Mouse (Mus musculus) Patski (cell line): ENCODE results near the gene Ankrd44. TPM values are rescaled to one million over a fixed set of nuclear protein-coding genes. Genes with fewer than 3 reads are reported as not detected.
A peak's percentile ranks its signal among the peaks of the same experiment; 100 is the strongest.

Source experiments
- ATAC-seq: fragments of 100-300 bp; one replicate; pipeline ENCODE4 v1.8.0; 2021
- CTCF ChIA-PET: fragments of 350-600 bp; sonication (Branson Sonifier 250); formaldehyde crosslinking; loops from one replicate; lab custom pipeline; 2022; ENCODE audit warnings: inconsistent platforms; lab: Charles Lee
- POLR2A ChIA-PET: fragments of 350-600 bp; sonication (Branson Sonifier 250); formaldehyde crosslinking; loops from one replicate; lab custom pipeline; 2022; ENCODE audit warnings: antibody characterized with exemption, inconsistent platforms; lab: Charles Lee
- DNase-seq: peaks from one replicate; pipeline ENCODE4 v3.0.0-alpha.2; 2011; ENCODE audit warnings: low read depth, low spot score
- H3K27me3 ChIP-seq: fragments of 371-371 bp; one replicate; pipeline ENCODE4 v1.5.1; 2021
- CTCF ChIP-seq: fragments of 100-300 bp; IDR thresholded peaks from one replicate; pipeline ENCODE4 v1.5.1; 2021
- in situ Hi-C: fragments of 300-500 bp; cut with MboI; formaldehyde crosslinking; loops from 3 replicates; pipeline ENCODE4 v1.11.1; 2018; ENCODE audit warnings: low pct_unique_long_range_greater_than_20kb, mixed read lengths
- polyA plus RNA-seq: library from polyadenylated mRNA; unstranded; gene quantifications from one replicate; pipeline ENCODE4 v1.2.3, GENCODE M21; 2021

The Ankrd44 gene
- polyA plus RNA-seq, 1 experiment from 2014 or later = 31.2 TPM

- ATAC-seq (no peak), DNase-seq (no peak)
- POLR2A ChIA-PET = no interaction called here
- CTCF ChIA-PET = interaction anchor here (0.5 to 2.0 kb wide), 2 partner anchors 8 to 9 kb away, joined by 3 to 6 read pairs; no protein-coding TSS in a partner anchor
- TF ChIP-seq CTCF = no peak
- no peaks in the 10 kb centered on the region for H3K27me3 ChIP-seq
- in situ Hi-C loops = no loop called here
Measured at GRCm38 (mm10) chr1:54935466-54935865, 9.3 kb upstream of the Ankrd44 start.

- ChIA-PET POLR2A (no interaction called here), CTCF (interaction anchor here (2.0 kb wide), 1 partner anchor 9 kb away, joined by 6 read pairs; no protein-coding TSS in a partner anchor)
- ATAC-seq (no peak), DNase-seq (no peak)
- H3K27me3 ChIP-seq = no peaks in the 10 kb centered on the region
- TF ChIP-seq CTCF = no peak
- in situ Hi-C loops = no loop called here
Measured at GRCm38 (mm10) chr1:54934911-54935310, 8.7 kb upstream of the Ankrd44 start.

- ATAC-seq (no peak), DNase-seq (no peak)
- ChIA-PET CTCF (interaction anchor here (1.6 to 2.0 kb wide), 2 partner anchors 10 kb away, joined by 4 to 6 read pairs; no protein-coding TSS in a partner anchor), POLR2A (interaction anchor here (0.7 kb wide), 1 partner anchor 210 kb away, joined by 9 read pairs; no protein-coding TSS in a partner anchor)
- in situ Hi-C loops = no loop called here
- TF ChIP-seq CTCF = no peak
- no peaks in the 10 kb centered on the region for H3K27me3 ChIP-seq
Measured at GRCm38 (mm10) chr1:54933646-54934045, 7.5 kb upstream of the Ankrd44 start.

- ChIA-PET CTCF (interaction anchor here (1.6 kb wide), 1 partner anchor 9 kb away, joined by 4 read pairs; no protein-coding TSS in a partner anchor), POLR2A (no interaction called here)
- DNase-seq (no peak), ATAC-seq (no peak)
- in situ Hi-C loops = no loop called here
- no peaks in the 10 kb centered on the region for H3K27me3 ChIP-seq
- no peak for TF ChIP-seq CTCF
Measured at GRCm38 (mm10) chr1:54932456-54933115, 6.4 kb upstream of the Ankrd44 start.

GRCm38 (mm10) chr1:54931231-54931630 lies 5.0 kb upstream of the Ankrd44 start:
- ChIA-PET POLR2A (no interaction called here), CTCF (no interaction called here)
- ATAC-seq = no peak

GRCm38 (mm10) chr1:54930670-54931200 lies 4.5 kb upstream of the Ankrd44 start:
- ChIA-PET CTCF (no interaction called here), POLR2A (no interaction called here)
- no peak for DNase-seq
- H3K27me3 ChIP-seq = no peaks in the 10 kb centered on the region
- no peak for ATAC-seq
- in situ Hi-C loops = no loop called here
- TF ChIP-seq CTCF = no peak

More at GRCm38 (mm10) chr1:54931231-54931630, 5.0 kb upstream of the Ankrd44 start:
- in situ Hi-C loops = no loop called here
- no peaks in the 10 kb centered on the region for H3K27me3 ChIP-seq
- DNase-seq = no peak
- no peak for TF ChIP-seq CTCF

- H3K27me3 ChIP-seq = no peaks in the 10 kb centered on the region
- in situ Hi-C loops = loop anchor here (5.0 kb wide), 2 partner anchors 168 to 258 kb away; no protein-coding TSS in a partner anchor
- ATAC-seq = peak; percentile 29
- ChIA-PET CTCF (interaction anchor here (0.8 to 2.2 kb wide), 7 partner anchors 58 to 270 kb away, joined by 3 to 5 read pairs (median 3); no protein-coding TSS in a partner anchor), POLR2A (no interaction called here)
- TF ChIP-seq CTCF = no peak
- no peak for DNase-seq
Measured at GRCm38 (mm10) chr1:54925451-54925934, 694 bp downstream of the Ankrd44 start.

- no peak for TF ChIP-seq CTCF
- ATAC-seq (no peak), DNase-seq (no peak)
- H3K27me3 ChIP-seq = no peaks in the 10 kb centered on the region
- CTCF ChIA-PET = interaction anchor here (1.4 to 2.2 kb wide), 5 partner anchors 8 to 95 kb away, joined by 3 to 7 read pairs (median 4); no protein-coding TSS in a partner anchor
- in situ Hi-C loops = loop anchor here (5.0 kb wide), 3 partner anchors 92 to 257 kb away; no protein-coding TSS in a partner anchor
- POLR2A ChIA-PET = interaction anchor here (0.5 to 0.7 kb wide), 2 partner anchors 26 to 73 kb away, joined by 3 read pairs; no protein-coding TSS in a partner anchor
Measured at GRCm38 (mm10) chr1:54924760-54925159, 1.4 kb downstream of the Ankrd44 start.

GRCm38 (mm10) chr1:54924309-54924685 lies 1.9 kb downstream of the Ankrd44 start:
- H3K27me3 ChIP-seq = no peaks in the 10 kb centered on the region
- CTCF ChIA-PET = interaction anchor here (1.4 to 2.2 kb wide), 7 partner anchors 9 to 168 kb away, joined by 3 to 7 read pairs (median 4); no protein-coding TSS in a partner anchor
- TF ChIP-seq CTCF = no peak

More at GRCm38 (mm10) chr1:54924309-54924685, 1.9 kb downstream of the Ankrd44 start:
- ATAC-seq (no peak), DNase-seq (no peak)
- in situ Hi-C loops = loop anchor here (5.0 kb wide), 1 partner anchor 92 kb away; no protein-coding TSS in a partner anchor
- POLR2A ChIA-PET = interaction anchor here (0.5 to 0.7 kb wide), 2 partner anchors 26 to 72 kb away, joined by 3 read pairs; no protein-coding TSS in a partner anchor
